Comparison of ENCODE assay signal across 16 mouse cellular contexts in the genomic region with DNA sequence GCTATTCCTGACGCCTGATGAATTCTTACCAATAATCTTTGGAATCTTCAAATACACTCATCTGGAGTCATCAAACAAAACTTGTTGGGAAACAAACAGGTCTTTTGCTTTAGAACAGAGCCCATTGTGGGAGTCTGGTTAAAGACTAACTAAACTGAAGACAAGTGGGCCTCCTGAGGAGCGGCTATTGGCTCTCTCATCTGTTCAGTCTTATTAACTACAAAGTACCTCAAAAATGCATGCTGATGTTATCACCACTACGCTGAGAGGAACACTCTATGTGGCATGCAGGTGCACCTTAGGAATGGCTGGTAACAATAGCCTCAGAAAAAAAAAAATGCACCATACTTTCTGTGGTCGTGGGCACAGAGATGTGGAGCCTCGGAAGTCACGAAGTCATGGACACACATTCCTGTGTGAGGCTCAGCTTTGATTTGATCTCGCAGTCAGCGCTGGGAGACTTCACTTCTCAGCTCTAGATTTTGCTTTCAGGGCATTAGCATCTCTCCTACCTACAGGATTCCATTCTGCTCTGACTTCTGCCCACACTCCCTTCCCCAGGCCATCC. TPM values are rescaled to one million over a fixed set of nuclear protein-coding genes. Genes with fewer than 3 reads are reported as not detected.
"Had no signal": no experiment of that assay in that cellular context is flagged by ENCODE, and none has a peak within 500 bp of the region (broad histone marks: within the 10 kb centered on the region; RNA-seq: fewer than 3 reads in every experiment).

No protein-coding gene starts in this region.

- H3K9me3 ChIP-seq: limb, embryonic 12.5 days; limb, embryonic 15.5 days had no signal

- H3K4me1 ChIP-seq: limb, embryonic 12.5 days; limb, embryonic 15.5 days had no signal

- H3K27ac ChIP-seq: limb, embryonic 12.5 days; limb, embryonic 15.5 days; liver, embryonic 14.5 days had no signal

- H3K4me2 ChIP-seq: limb, embryonic 12.5 days; limb, embryonic 15.5 days; liver, embryonic 11.5 days; midbrain, embryonic 11.5 days had no signal

- H3K9ac ChIP-seq: limb, embryonic 12.5 days; limb, embryonic 15.5 days; liver, embryonic 14.5 days; liver, postnatal 0 days had no signal

- H3K36me3 ChIP-seq: limb, embryonic 12.5 days; limb, embryonic 15.5 days had no signal

- H3K4me3 ChIP-seq: limb, embryonic 12.5 days; limb, embryonic 15.5 days had no signal

- ATAC-seq: inflammation-experienced regulatory T-cells, adult 6 months; liver, postnatal 0 days had no signal

- DNase-seq: kidney, adult 2 months; kidney, postnatal 10 days; kidney, postnatal 36 days; left cerebral cortex, postnatal 4 days; liver, postnatal 0 days; lung, postnatal 4 days; midbrain, embryonic 14.5 days; thymus, adult 18-20 months; thymus, postnatal 36 days had no signal

RNA-seq across cellular contexts. Expression of a gene that starts 6.4 kb away (rescaled TPM):
- polyA plus RNA-seq: midbrain, embryonic 14.5 days; neural tube, embryonic 11.5 days had no signal
